Mouse (Mus musculus) neural tube, embryonic 12.5 days (tissue): ENCODE measurements around the gene Angptl7. TPM values are rescaled to one million over a fixed set of nuclear protein-coding genes. Genes with fewer than 3 reads are reported as not detected.
A peak's percentile ranks its signal among the peaks of the same experiment; 100 is the strongest.

Source experiments
- ATAC-seq: fragments of 200-750 bp; cut with Nextera tagmentation; 2 replicates; pipeline ENCODE4 v1.8.0; 2017; ENCODE audit warnings: low read depth, mild to moderate bottlenecking, moderate TSS enrichment, moderate library complexity; ENCODE audit not compliant: low FRiP score
- H3K27ac ChIP-seq: fragments of 300-500 bp; sonication (generic); 2 replicates; pipeline ENCODE4 v1.5.1; 2016
- H3K27me3 ChIP-seq: fragments of 300-500 bp; sonication (generic); replicated peaks from 2 replicates; pipeline ENCODE4 v1.6.1; 2016; ENCODE audit warnings: mild to moderate bottlenecking
- H3K36me3 ChIP-seq: fragments of 300-500 bp; sonication (generic); 2 replicates; pipeline ENCODE4 v1.6.1; 2016; ENCODE audit warnings: mild to moderate bottlenecking
- H3K4me1 ChIP-seq: fragments of 300-500 bp; sonication (generic); 2 replicates; pipeline ENCODE4 v1.6.1; 2016
- H3K4me2 ChIP-seq: fragments of 300-500 bp; sonication (generic); replicated peaks from 2 replicates; pipeline ENCODE4 v1.6.1; 2016; ENCODE audit warnings: mild to moderate bottlenecking
- H3K4me3 ChIP-seq: fragments of 300-500 bp; sonication (generic); 2 replicates; pipeline ENCODE4 v1.5.1; 2016
- H3K9ac ChIP-seq: fragments of 300-500 bp; sonication (generic); 2 replicates; pipeline ENCODE4 v1.6.1; 2016; ENCODE audit warnings: mild to moderate bottlenecking
- H3K9me3 ChIP-seq: fragments of 300-500 bp; sonication (generic); 2 replicates; pipeline ENCODE4 v1.6.1; 2016; ENCODE audit warnings: mild to moderate bottlenecking
- WGBS: fragments of 180-500 bp; shearing (Covaris S2); methylation state at CpG from one replicate; pipeline ENCODE4 v1.1.7; 2016; 5-methylcytosine and 5-hydroxymethylcytosine counted together
- polyA plus RNA-seq: library from polyadenylated mRNA; unstranded; fragments of >200 nt; fragmentation: Nextera tagmentation; extraction: Ambion mirVana; gene quantifications from 2 replicates; pipeline ENCODE4 v1.2.1, GENCODE M21; 2016

The Angptl7 gene
- polyA plus RNA-seq, 1 experiment from 2014 or later, result 0.37 TPM

GRCm38 (mm10) chr4:148515313-148515712, 15.1 kb upstream of the Angptl7 start:
- Histone ChIP-seq H3K4me1 (0 out of 2 replicates have a peak, but pooled peaks cover 4% of the 10 kb centered on the region), H3K9ac (no peak overlapping the region), H3K27ac (no peak overlapping the region), H3K4me2 (no peak overlapping the region), H3K4me3 (no peak overlapping the region), H3K9me3 (no peaks in the 10 kb centered on the region), H3K36me3 (peaks cover 75% of the 10 kb centered on the region), H3K27me3 (no peaks in the 10 kb centered on the region)
- WGBS, result 89% methylated on average over 2 of the region's 2 CpGs
- no peak for ATAC-seq

GRCm38 (mm10) chr4:148513021-148513559, 12.8 kb upstream of the Angptl7 start:
- H3K9me3 ChIP-seq, result no peaks in the 10 kb centered on the region
- no peak overlapping the region for H3K9ac ChIP-seq
- peaks cover 68% of the 10 kb centered on the region for H3K36me3 ChIP-seq
- H3K27ac ChIP-seq, result peak overlapping the region; percentile 6; the same call in 1 of the 2 replicates
- WGBS, result 65% methylated on average over 6 of the region's 6 CpGs
- H3K4me3 ChIP-seq, result no peak overlapping the region
- ATAC-seq, result no peak; the same call in 1 of the 2 replicates
- 0 out of 2 replicates have a peak, but pooled peaks cover 4% of the 10 kb centered on the region for H3K4me1 ChIP-seq
- H3K4me2 ChIP-seq, result no peak overlapping the region
- no peaks in the 10 kb centered on the region for H3K27me3 ChIP-seq

- Histone ChIP-seq H3K27me3 (no peaks in the 10 kb centered on the region), H3K4me1 (0 out of 2 replicates have a peak, but pooled peaks cover 9% of the 10 kb centered on the region), H3K27ac (no peak overlapping the region), H3K9ac (no peak overlapping the region), H3K4me3 (no peak overlapping the region), H3K36me3 (peaks cover 52% of the 10 kb centered on the region), H3K9me3 (no peaks in the 10 kb centered on the region), H3K4me2 (no peak overlapping the region)
- 96% methylated on average over 4 of the region's 4 CpGs for WGBS
- no peak for ATAC-seq
Observed at GRCm38 (mm10) chr4:148511334-148511733, 11.1 kb upstream of the Angptl7 start.

GRCm38 (mm10) chr4:148510691-148511090, 10.4 kb upstream of the Angptl7 start:
- H3K9me3 ChIP-seq, result no peaks in the 10 kb centered on the region
- H3K27me3 ChIP-seq, result no peaks in the 10 kb centered on the region
- H3K27ac ChIP-seq, result no peak overlapping the region
- peaks cover 53% of the 10 kb centered on the region for H3K36me3 ChIP-seq
- WGBS, result 80% methylated on average over 4 of the region's 4 CpGs
- no peak overlapping the region for H3K4me2 ChIP-seq
- 0 out of 2 replicates have a peak, but pooled peaks cover 9% of the 10 kb centered on the region for H3K4me1 ChIP-seq
- ATAC-seq, result no peak
- H3K9ac ChIP-seq, result no peak overlapping the region
- H3K4me3 ChIP-seq, result no peak overlapping the region

GRCm38 (mm10) chr4:148509450-148510084, 9.3 kb upstream of the Angptl7 start:
- H3K4me1 ChIP-seq, result peaks cover 12% of the 10 kb centered on the region
- WGBS, result 95% methylated on average over 8 of the region's 8 CpGs
- H3K4me2 ChIP-seq, result no peak overlapping the region
- H3K9me3 ChIP-seq, result no peaks in the 10 kb centered on the region
- peaks cover 42% of the 10 kb centered on the region for H3K36me3 ChIP-seq
- no peaks in the 10 kb centered on the region for H3K27me3 ChIP-seq
- H3K9ac ChIP-seq, result no peak overlapping the region
- no peak for ATAC-seq
- H3K27ac ChIP-seq, result no peak overlapping the region
- H3K4me3 ChIP-seq, result no peak overlapping the region

- H3K9me3 ChIP-seq, result no peaks in the 10 kb centered on the region
- peaks cover 43% of the 10 kb centered on the region for H3K36me3 ChIP-seq
- no peak for ATAC-seq
- no peak overlapping the region for H3K27ac ChIP-seq
- no peaks in the 10 kb centered on the region for H3K27me3 ChIP-seq
- H3K4me1 ChIP-seq, result peaks cover 21% of the 10 kb centered on the region
- 97% methylated on average over 14 of the region's 14 CpGs for WGBS
- H3K9ac ChIP-seq, result no peak overlapping the region
- no peak overlapping the region for H3K4me3 ChIP-seq
- no peak overlapping the region for H3K4me2 ChIP-seq
Observed at GRCm38 (mm10) chr4:148508084-148508849, 8.0 kb upstream of the Angptl7 start.

- peaks cover 46% of the 10 kb centered on the region for H3K36me3 ChIP-seq
- ATAC-seq, result no peak
- H3K9ac ChIP-seq, result no peak overlapping the region
- 72% methylated on average over 5 of the region's 5 CpGs for WGBS
- H3K4me3 ChIP-seq, result no peak overlapping the region
- H3K9me3 ChIP-seq, result no peaks in the 10 kb centered on the region
- no peak overlapping the region for H3K27ac ChIP-seq
- H3K4me1 ChIP-seq, result peaks cover 17% of the 10 kb centered on the region
- H3K4me2 ChIP-seq, result no peak overlapping the region
- no peaks in the 10 kb centered on the region for H3K27me3 ChIP-seq
Observed at GRCm38 (mm10) chr4:148507585-148507984, 7.3 kb upstream of the Angptl7 start.

GRCm38 (mm10) chr4:148504497-148504959, 4.3 kb upstream of the Angptl7 start:
- H3K9me3 ChIP-seq, result no peaks in the 10 kb centered on the region
- no peak overlapping the region for H3K4me2 ChIP-seq
- no peak overlapping the region for H3K9ac ChIP-seq
- peaks cover 49% of the 10 kb centered on the region for H3K36me3 ChIP-seq
- peaks cover 17% of the 10 kb centered on the region for H3K4me1 ChIP-seq
- 16% methylated on average over 8 of the region's 8 CpGs for WGBS
- no peak overlapping the region for H3K4me3 ChIP-seq
- H3K27me3 ChIP-seq, result no peaks in the 10 kb centered on the region
- H3K27ac ChIP-seq, result no peak overlapping the region
- ATAC-seq, result peak; percentile 83

- Histone ChIP-seq H3K9me3 (no peaks in the 10 kb centered on the region), H3K4me2 (no peak overlapping the region), H3K27me3 (no peaks in the 10 kb centered on the region), H3K9ac (no peak overlapping the region), H3K4me1 (no peaks in the 10 kb centered on the region), H3K27ac (no peak overlapping the region), H3K36me3 (peaks cover 76% of the 10 kb centered on the region), H3K4me3 (no peak overlapping the region)
- ATAC-seq, result peak; percentile 65
- WGBS, result 82% methylated on average over 25 of the region's 25 CpGs
Observed at GRCm38 (mm10) chr4:148495874-148496689, 4.2 kb downstream of the Angptl7 start.

- ATAC-seq, result no peak
- Histone ChIP-seq H3K4me1 (no peaks in the 10 kb centered on the region), H3K27me3 (no peaks in the 10 kb centered on the region), H3K36me3 (peaks cover 84% of the 10 kb centered on the region), H3K9me3 (no peaks in the 10 kb centered on the region), H3K4me2 (no peak overlapping the region), H3K9ac (no peak overlapping the region), H3K27ac (no peak overlapping the region), H3K4me3 (no peak overlapping the region)
- 95% methylated on average over 6 of the region's 6 CpGs for WGBS
Observed at GRCm38 (mm10) chr4:148495160-148495559, 5.1 kb downstream of the Angptl7 start.

GRCm38 (mm10) chr4:148491448-148491847, 8.8 kb downstream of the Angptl7 start:
- Histone ChIP-seq H3K27me3 (no peaks in the 10 kb centered on the region), H3K4me2 (no peak overlapping the region), H3K27ac (no peak overlapping the region), H3K9me3 (no peaks in the 10 kb centered on the region), H3K9ac (no peak overlapping the region), H3K36me3 (peaks cover 89% of the 10 kb centered on the region), H3K4me3 (no peak overlapping the region), H3K4me1 (no peaks in the 10 kb centered on the region)
- 86% methylated on average over 7 of the region's 7 CpGs for WGBS
- no peak for ATAC-seq

GRCm38 (mm10) chr4:148490502-148490901, 9.8 kb downstream of the Angptl7 start:
- H3K36me3 ChIP-seq, result peaks cover 89% of the 10 kb centered on the region
- 91% methylated on average over 6 of the region's 6 CpGs for WGBS
- no peak overlapping the region for H3K27ac ChIP-seq
- H3K9me3 ChIP-seq, result no peaks in the 10 kb centered on the region
- H3K9ac ChIP-seq, result no peak overlapping the region
- H3K4me2 ChIP-seq, result no peak overlapping the region
- no peak for ATAC-seq
- no peak overlapping the region for H3K4me3 ChIP-seq
- no peaks in the 10 kb centered on the region for H3K27me3 ChIP-seq
- no peaks in the 10 kb centered on the region for H3K4me1 ChIP-seq
